Mouse (Mus musculus) kidney, adult 18-20 months (tissue): Measurements from ENCODE around the gene Tcf25.

ENCODE experiments used
- DNase-seq: peaks from one replicate; pipeline ENCODE4 v3.0.0; 2021

Tcf25 gene

GRCm38 (mm10) chr8:123373403-123374238 is at the start of gene Tcf25:
Gene Tcf25 (plus strand): TSS chr8:123373753.
- peak; percentile 94 for DNase-seq

- DNase-seq = no peak
These were observed 45.0 kb upstream of the Tcf25 start for GRCm38 (mm10) chr8:123328552-123328951.

GRCm38 (mm10) chr8:123329350-123329749 is 44.2 kb upstream of the Tcf25 start:
- no peak for DNase-seq

DNA sequence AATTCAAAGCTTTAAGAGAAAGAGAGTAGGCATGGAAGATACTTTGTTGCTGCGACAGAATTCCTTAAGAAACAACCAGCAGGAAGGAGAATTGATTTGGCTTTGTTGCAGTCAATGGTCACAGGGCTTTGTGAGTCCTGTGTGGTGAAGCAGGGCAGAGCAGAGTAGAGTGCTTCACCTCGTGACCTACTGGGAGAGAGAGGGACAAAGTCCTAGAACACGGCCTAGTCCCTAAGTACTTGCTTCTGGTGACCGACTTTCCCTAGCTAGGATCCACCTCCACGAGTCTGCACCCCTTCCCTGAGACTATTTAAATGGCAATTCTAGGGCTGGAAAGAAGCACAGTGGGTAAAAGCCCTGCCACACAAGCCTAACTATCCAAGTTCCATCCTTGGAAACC is 43.6 kb upstream of the Tcf25 start:
- DNase-seq = peak; percentile 14

GRCm38 (mm10) chr8:123330701-123331100 is 42.9 kb upstream of the Tcf25 start:
- no peak for DNase-seq

DNA sequence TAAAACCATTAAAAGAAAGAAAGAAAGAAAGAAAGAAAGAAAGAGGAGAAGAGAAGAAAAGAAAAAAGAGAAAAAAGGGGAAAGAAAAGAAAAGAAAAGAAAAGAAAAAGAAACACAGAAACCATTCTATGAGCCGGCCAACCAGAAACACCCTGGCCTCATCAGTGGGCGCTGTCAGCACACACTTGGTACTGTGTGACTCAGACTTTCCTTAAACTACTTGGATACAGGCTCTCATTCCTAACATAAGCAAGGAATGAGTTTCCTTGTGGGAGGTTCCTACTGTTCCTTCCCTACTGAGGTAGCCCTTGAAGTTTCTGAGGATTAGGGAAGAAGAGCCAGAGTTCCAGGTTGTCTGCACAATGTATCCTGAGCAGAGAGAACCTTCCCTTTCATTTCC is 42.3 kb upstream of the Tcf25 start:
- no peak for DNase-seq

GRCm38 (mm10) chr8:123331810-123332209 is 41.7 kb upstream of the Tcf25 start:
- DNase-seq = no peak

DNA sequence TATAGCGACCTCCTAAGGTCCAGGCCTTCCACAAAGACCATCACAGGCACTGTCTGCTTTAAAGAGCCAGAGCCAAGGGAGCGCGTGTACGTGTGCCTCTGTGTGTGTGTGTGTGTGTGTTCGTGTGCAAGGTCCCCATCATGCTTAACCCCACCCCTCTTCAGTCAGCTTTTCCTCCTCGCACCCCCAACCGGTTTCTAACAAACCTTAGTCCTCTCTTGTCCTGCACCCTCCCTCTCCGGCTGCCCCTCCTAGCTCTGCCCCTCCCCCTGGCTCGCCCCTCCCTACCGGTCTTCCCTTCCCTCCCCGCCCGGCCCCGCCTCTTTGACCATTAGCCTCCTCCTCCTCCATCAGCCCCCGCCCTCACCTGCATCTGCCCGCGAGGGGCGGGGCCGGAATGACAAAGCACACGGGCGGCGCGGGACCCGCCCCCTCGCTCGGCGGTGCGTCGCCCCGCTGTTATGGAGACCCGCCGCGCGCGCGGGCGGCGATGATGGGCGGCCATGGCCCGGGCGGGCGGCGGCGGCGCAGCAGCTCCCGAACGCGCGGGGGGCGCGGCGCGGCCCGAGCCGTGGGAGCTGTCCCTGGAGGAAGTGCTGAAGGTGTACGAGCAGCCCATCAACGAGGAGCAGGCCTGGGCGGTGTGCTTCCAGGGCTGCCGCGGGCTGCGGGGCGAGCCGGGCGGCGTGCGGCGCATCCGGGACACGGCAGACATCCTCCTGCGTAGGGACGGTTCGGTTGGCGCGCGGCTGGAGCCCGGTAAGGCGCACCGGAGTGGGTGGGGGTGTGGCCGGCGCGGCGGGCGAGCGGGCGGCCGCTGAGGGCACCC is 41.1 kb upstream of the Tcf25 start, which contains the start of gene Spire2:
Gene Spire2 (plus strand): TSS at position 452 of the 829 bp plus-strand sequence.
- DNase-seq = peak; percentile 78

- no peak for DNase-seq
These were observed 40.4 kb upstream of the Tcf25 start for GRCm38 (mm10) chr8:123333091-123333587.

- DNase-seq = no peak
These were observed 39.7 kb upstream of the Tcf25 start for GRCm38 (mm10) chr8:123333864-123334263.

DNA sequence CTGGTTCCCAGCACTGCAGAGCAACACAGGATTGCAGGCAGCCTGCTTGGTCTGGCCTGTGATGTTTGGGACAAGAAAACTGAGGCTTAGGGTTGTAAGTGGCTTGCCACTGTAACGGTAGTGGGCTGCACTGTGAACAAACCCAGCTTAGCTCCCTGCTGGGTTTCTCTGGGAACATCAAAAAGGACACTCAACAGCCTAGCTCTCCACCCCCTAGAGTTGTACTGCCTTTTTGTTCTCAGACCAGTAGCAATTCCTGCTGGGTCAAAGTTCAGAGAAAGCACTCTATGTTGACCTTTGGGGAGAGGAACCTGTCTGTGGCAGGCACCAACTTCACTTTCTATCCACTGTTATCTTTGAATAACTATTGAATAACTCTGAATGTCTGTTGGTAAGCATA is 39.1 kb upstream of the Tcf25 start:
- DNase-seq = no peak

GRCm38 (mm10) chr8:123337475-123337874 is 36.1 kb upstream of the Tcf25 start:
- no peak for DNase-seq

GRCm38 (mm10) chr8:123340071-123340470 is 33.5 kb upstream of the Tcf25 start:
- DNase-seq = no peak

- no peak for DNase-seq
These were observed 32.2 kb upstream of the Tcf25 start for GRCm38 (mm10) chr8:123341040-123342015.

GRCm38 (mm10) chr8:123342253-123342652 is 31.3 kb upstream of the Tcf25 start:
- DNase-seq = no peak

DNA sequence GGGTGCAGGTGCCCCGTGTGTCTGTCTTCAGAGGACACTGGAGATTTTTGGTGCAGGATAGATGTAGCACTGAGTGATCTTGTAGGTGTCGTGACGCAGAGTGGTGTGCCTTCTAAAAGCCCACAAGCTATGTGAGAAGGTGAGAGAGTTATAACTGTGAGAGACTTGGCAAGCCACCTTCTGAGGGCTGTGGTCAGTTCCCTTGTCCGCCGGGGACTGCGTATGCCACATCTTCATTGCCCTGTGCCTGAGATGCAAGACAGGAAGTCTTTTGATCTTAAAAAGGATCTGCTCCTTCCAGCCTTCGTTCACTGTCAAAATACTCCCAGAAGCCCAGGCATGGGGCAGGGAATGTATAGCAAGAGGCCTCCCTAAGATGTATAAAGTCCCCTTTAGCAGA is 30.6 kb upstream of the Tcf25 start:
- no peak for DNase-seq

DNA sequence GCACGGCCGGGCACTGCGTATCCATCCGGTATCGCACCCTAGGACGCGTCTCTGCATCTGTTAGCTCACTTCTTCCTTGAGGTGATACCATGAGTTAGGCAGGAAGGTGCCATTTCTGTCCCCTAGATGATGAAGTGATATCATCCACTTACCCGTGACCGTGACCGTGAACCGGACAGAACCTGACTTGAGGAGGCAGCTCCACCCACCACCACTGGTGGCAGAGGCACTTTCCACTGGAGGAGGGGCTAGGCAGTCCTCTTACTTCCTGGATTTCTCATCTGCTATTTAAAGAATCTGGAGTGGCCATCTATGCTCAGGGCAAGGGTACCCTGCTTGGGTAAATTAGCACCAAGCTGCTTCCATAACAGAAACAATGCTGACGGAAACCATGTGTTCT is 30.1 kb upstream of the Tcf25 start:
- DNase-seq = no peak

DNA sequence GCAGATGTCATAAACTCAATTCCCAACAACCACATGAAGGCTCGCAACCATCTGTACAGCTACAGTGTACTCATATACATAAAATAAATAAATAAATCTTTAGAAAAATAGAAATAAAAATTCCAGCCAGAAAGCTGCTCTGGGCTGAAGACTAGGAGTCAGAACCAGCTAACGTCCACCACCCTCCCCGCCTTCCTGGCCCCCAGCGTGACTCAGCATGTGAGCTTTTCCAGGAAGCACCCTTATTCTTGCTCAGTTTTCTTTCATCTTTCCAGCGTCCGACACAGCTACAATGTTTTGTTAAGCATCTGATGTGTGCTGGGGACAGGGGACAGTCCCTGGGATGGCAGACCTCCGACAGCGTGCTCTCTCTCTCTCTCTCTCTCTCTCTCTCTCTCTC is 28.4 kb upstream of the Tcf25 start:
- no peak for DNase-seq

- no peak for DNase-seq
These were observed 27.7 kb upstream of the Tcf25 start for GRCm38 (mm10) chr8:123345856-123346255.

- no peak for DNase-seq
These were observed 26.3 kb upstream of the Tcf25 start for GRCm38 (mm10) chr8:123347293-123347692.

DNA sequence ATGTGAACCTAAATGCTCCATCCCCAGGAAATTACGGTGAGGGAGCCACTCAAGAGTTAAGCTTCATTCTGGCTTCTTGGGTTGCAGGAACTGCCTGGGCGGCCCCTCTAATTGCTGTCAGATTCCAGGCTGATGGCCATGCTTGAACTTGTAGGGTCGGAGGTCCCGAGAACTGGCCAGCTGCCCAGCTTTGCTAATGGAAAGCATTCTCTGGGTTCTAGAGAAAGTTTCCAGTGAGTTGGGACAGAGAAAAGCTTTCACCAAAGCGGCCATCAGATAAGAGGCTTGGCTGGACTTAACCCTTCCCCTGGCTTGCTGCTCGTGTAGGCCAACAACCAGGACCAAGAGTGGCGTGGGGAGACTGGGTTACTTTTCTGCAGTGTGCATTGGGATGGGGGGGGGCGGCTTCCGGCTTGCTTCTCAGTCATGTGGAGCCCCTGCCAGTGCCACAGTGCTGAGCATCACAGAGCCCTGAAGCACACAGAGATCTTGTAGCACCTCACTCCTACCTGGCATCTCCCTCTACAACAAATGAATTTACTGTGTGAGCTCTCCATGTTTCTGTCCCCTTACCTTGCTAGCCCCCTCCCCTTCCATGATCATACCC is 25.2 kb upstream of the Tcf25 start:
- DNase-seq = peak; percentile 76

- no peak for DNase-seq
These were observed 24.5 kb upstream of the Tcf25 start for GRCm38 (mm10) chr8:123349073-123349472.
